Mouse (Mus musculus): ENCODE results near the gene Cct3.
"Not testable (repeated sequence)": the region's sequence is repeated elsewhere in the genome, so short reads cannot be mapped to it uniquely, and the experiment has no call there.

DNA sequence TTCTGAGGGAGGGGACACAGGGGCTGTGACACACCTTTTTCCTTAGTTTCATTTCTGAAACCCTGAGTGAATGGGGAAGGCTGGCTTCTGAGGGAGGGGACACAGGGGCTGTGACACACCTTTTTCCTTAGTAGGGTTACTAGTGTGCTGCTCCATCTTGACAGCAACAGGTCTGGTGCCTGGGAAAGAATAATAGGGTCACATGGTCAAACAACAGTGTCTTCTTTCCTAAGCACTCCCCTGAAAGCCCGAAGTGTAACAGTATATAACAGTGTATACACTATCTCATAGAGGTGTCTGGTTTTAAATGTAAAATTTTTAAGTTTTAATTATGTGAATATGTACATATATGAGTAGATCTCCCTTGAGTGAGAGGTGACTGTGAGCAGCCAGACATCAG lies 1.6 kb upstream of the Cct3 start:
- TF ChIP-seq POLR2A (IDR thresholded peaks at IDR 0.05; ENCODE audit: control insufficient read depth, low read depth, low read length); CTCF (IDR thresholded peaks at IDR 0.05; ENCODE audit: control insufficient read depth, insufficient read depth, insufficient replicate concordance, low read depth, low read length): not testable (repeated sequence)

Measured in testis, adult 2 months (tissue).